Mouse (Mus musculus): ENCODE measurements around the gene Pcnp.
"Not testable (repeated sequence)": the region's sequence is repeated elsewhere in the genome, so short reads cannot be mapped to it uniquely, and the experiment has no call there.

Pcnp gene

DNA sequence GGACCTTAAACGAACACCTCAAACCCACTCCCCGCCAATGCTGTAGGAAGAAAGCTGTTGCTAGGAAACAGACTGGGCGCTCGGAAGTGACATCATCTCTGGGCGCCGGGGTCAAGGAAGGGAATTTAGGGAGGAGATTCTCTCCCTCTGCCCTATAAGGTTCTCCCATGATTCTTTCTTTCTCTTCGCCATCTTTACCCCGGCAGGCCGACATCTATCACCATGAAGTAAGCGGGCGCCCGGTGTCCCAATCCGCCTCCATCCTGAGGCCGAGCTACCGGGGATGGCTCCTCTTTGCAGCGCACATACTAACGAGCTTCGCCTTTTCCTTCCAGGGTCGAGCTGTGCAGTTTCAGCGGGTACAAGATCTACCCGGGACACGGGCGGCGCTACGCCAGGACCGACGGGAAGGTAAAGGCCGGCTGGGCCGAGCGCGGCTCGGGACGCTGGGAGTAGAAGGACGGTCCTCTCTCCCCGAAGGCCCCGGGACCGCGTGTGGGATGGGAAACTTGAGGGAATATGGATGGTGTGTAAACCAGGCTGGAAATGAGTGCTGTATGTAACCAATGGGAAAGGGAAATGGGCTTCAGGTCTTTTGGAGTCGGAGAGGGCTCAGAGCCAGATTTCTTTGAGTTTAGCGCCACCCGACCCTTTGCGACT, 63.2 kb downstream of the Pcnp start, which contains the start of gene Rpl24:
Rpl24 (plus strand) TSS at position 64 of the 660 bp plus-strand sequence.
- peak; percentile 94 for DNase-seq

- peak; percentile 59 for DNase-seq
Observed at GRCm38 (mm10) chr16:55964126-55964949, 65.2 kb downstream of the Pcnp start.

GRCm38 (mm10) chr16:55963068-55963467, 66.5 kb downstream of the Pcnp start:
- DNase-seq: not testable (repeated sequence)

Data from thymus, postnatal 14 days (tissue).